Mouse (Mus musculus) hindbrain, embryonic 11.5 days (tissue): ENCODE results near the gene Klhdc3. TPM values are rescaled to one million over a fixed set of nuclear protein-coding genes. Genes with fewer than 3 reads are reported as not detected.

ENCODE experiments used
- ATAC-seq: fragments of 200-750 bp; cut with Nextera tagmentation; 2 replicates; pipeline ENCODE4 v1.8.0; 2017; ENCODE audit warnings: mild to moderate bottlenecking, moderate TSS enrichment, moderate library complexity; ENCODE audit not compliant: low FRiP score
- DNase-seq: peaks from one replicate; pipeline ENCODE4 v3.0.0-alpha.2; 2015; ENCODE audit warnings: low spot score
- H3K27ac ChIP-seq: fragments of 300-500 bp; sonication (generic); 2 replicates; pipeline ENCODE4 v1.5.1; 2014; ENCODE audit warnings: mild to moderate bottlenecking, low read depth, low read length
- H3K27me3 ChIP-seq: fragments of 300-500 bp; sonication (generic); 2 replicates; pipeline ENCODE4 v1.6.1; 2014; ENCODE audit warnings: mild to moderate bottlenecking, low read length, moderate library complexity, mixed read lengths; ENCODE audit not compliant: control insufficient read depth, insufficient read depth
- H3K36me3 ChIP-seq: fragments of 300-500 bp; sonication (generic); 2 replicates; pipeline ENCODE4 v1.6.1; 2014; ENCODE audit warnings: mild to moderate bottlenecking, low read length, moderate library complexity, mixed read lengths; ENCODE audit not compliant: control insufficient read depth, insufficient read depth
- H3K4me1 ChIP-seq: fragments of 300-500 bp; sonication (generic); replicated peaks from 2 replicates; pipeline ENCODE4 v1.6.1; 2014; ENCODE audit warnings: low read length, mixed read lengths; ENCODE audit not compliant: control insufficient read depth, insufficient read depth
- H3K4me2 ChIP-seq: fragments of 300-500 bp; sonication (generic); replicated peaks from 2 replicates; pipeline ENCODE4 v1.6.1; 2014; ENCODE audit warnings: mild to moderate bottlenecking, low read depth, low read length
- H3K4me3 ChIP-seq: fragments of 300-500 bp; sonication (generic); 2 replicates; pipeline ENCODE4 v1.5.1; 2014; ENCODE audit warnings: low read depth, low read length
- H3K9ac ChIP-seq: fragments of 300-500 bp; sonication (generic); 2 replicates; pipeline ENCODE4 v1.6.1; 2014; ENCODE audit warnings: low read depth, low read length
- H3K9me3 ChIP-seq: fragments of 300-500 bp; sonication (generic); 2 replicates; pipeline ENCODE4 v1.6.1; 2016; ENCODE audit warnings: low read length; ENCODE audit not compliant: control insufficient read depth
- WGBS: fragments of 180-500 bp; shearing (Covaris S2); extraction: QIAGEN DNeasy Blood & Tissue Kit; methylation state at CpG from one replicate; pipeline ENCODE4 v1.1.7; 2014; 5-methylcytosine and 5-hydroxymethylcytosine counted together
- polyA plus RNA-seq: library from polyadenylated mRNA; unstranded; fragments of >200 nt; fragmentation: Nextera tagmentation; extraction: Ambion mirVana; gene quantifications from 2 replicates; pipeline ENCODE4 v1.2.1, GENCODE M21; 2014

Gene Klhdc3
- polyA plus RNA-seq, 1 experiment from 2014 or later: 101 TPM

DNA sequence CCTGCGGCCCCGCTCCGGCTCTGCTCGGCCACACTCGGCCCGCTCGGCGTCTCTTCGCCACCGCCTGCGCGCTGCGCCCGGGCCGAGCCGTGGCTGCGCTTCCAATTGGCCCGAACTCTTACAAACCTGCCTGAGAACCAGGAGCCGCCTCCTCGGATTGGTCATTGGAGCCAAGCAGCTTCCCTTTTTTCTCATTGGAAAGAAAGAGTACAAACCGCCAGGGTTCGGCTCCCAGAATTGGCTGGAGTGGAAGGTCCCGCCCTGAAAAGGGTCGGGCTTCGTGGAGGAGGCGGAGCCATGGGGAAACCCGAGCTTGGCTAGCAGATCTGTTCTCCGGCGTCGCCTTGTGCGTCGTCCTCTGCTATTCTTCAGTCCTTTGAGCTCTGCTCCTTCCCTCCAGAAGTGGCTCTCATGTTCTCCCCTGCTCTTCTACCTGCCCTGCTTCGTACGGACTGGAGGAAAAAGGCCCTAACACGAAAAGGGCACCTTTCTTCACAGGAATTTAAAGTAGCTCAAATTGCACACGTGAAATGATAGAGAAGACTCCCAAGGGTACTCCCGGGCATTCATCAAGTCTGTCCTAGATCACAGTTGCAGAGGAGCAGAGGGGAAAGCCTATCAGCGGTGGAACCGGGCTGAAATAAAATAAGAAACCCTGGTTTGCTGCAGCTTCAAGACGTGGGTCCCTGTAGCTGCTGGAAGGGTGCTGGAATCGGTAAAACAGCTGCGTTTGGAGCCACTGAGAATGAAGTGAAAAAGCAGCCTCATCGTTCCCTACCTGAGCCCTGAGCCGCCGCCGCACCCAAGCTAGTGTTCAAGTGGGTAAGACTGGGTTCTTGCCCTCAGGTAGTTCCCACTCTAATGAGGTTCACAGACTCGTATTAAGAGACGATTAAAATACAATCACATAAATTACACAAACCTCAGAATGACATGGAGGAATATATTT is 24.4 kb upstream of the Klhdc3 start, which contains the start of gene Ppp2r5d:
Gene Ppp2r5d, minus strand, starts transcription at position 225 of the 949 bp plus-strand sequence.
- H3K9me3 ChIP-seq: no peaks in the 10 kb centered on the region
- ATAC-seq: peak; percentile 97
- DNase-seq: peak; percentile 97
- H3K36me3 ChIP-seq: no peaks in the 10 kb centered on the region
- no peaks in the 10 kb centered on the region for H3K27me3 ChIP-seq
- WGBS: 2% methylated on average over 48 of the region's 48 CpGs
- peak within 1 kb of the TSS; percentile 92 for H3K4me3 ChIP-seq
- H3K4me2 ChIP-seq: peak within 1 kb of the TSS; percentile 70
- H3K27ac ChIP-seq: peak within 1 kb of the TSS; percentile 85
- H3K4me1 ChIP-seq: 0 out of 2 replicates have a peak, but pooled peaks cover 4% of the 10 kb centered on the region
- H3K9ac ChIP-seq: peak within 1 kb of the TSS; percentile 90

DNA sequence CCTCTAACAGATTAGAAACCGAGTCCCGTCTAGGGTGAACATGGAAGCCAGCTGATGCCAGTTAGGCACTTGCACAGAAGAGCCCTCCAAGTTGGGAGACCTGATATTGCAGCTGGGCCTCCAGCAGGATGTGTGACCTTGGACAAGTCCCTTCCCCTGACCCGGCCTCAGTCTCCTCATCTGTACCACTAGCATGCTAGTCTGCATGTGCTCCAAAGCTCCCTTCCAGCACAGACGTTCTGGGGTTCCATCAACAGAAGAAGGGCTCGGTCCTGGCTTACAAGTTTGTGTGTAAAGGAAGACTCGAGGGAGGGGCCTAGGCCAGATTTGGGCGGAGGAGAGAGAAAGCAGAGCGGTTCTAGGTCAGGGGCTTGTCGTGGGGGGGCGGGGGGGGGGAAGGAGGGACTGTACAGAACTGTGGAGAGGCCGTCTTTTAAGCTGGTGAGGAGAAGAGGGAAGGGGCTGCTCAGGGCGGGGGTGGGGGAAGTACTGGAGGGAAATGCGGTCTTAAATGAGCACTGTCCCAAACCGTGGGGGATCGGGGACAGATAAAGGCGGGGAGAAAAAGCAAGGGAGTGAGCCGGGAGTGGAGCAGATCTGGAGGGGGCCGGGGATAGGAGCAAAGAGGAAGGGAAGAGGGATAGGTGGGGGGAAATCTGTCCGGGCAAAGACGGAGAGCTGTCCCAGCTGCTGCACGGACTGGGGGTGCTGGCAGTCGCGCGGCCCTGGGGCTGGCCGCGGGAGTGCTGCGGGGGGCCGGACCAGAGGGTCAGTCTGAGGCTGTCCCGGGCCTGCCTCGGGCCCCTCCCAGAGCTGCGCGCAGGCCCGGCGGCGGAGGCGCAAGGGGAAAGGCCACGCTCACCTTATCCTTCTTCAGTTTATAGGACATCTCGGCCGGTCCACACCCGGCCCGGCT is 23.5 kb upstream of the Klhdc3 start:
- peak overlapping the region; percentile 90 for H3K9ac ChIP-seq
- peak; percentile 86 for ATAC-seq
- DNase-seq: peak; percentile 32
- no peaks in the 10 kb centered on the region for H3K36me3 ChIP-seq
- 5% methylated on average over 32 of the region's 41 CpGs for WGBS
- peak overlapping the region; percentile 85 for H3K27ac ChIP-seq
- H3K4me1 ChIP-seq: 0 out of 2 replicates have a peak, but pooled peaks cover 4% of the 10 kb centered on the region
- H3K4me3 ChIP-seq: peak overlapping the region; percentile 92
- no peaks in the 10 kb centered on the region for H3K9me3 ChIP-seq
- peak overlapping the region; percentile 70 for H3K4me2 ChIP-seq
- H3K27me3 ChIP-seq: no peaks in the 10 kb centered on the region

DNA sequence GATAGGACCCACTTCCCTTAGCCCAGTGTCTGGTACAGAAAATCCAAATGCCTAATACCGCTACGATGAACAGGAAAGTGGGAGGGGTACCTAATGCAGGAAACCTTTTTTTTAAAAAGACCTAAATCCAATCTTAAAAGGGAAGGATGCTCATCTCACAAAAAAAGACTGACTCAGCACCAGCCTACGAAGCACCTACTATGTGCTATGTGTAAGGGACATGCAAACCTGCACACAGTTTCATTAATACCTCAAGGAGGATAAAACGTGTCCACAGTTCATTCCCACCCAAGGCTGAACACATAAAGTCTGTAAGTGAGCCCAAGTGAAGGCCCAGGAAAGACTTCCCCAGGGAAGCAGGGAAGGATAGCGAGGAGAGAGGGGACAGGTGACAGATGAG is 21.8 kb upstream of the Klhdc3 start:
- H3K36me3 ChIP-seq: no peaks in the 10 kb centered on the region
- 86% methylated on average over 5 of the region's 5 CpGs for WGBS
- no peak overlapping the region for H3K4me3 ChIP-seq
- DNase-seq (no peak), ATAC-seq (no peak)
- H3K27ac ChIP-seq: no peak overlapping the region
- H3K9ac ChIP-seq: no peak overlapping the region
- no peak overlapping the region for H3K4me2 ChIP-seq
- H3K27me3 ChIP-seq: no peaks in the 10 kb centered on the region
- H3K4me1 ChIP-seq: 0 out of 2 replicates have a peak, but pooled peaks cover 4% of the 10 kb centered on the region
- H3K9me3 ChIP-seq: no peaks in the 10 kb centered on the region

DNA sequence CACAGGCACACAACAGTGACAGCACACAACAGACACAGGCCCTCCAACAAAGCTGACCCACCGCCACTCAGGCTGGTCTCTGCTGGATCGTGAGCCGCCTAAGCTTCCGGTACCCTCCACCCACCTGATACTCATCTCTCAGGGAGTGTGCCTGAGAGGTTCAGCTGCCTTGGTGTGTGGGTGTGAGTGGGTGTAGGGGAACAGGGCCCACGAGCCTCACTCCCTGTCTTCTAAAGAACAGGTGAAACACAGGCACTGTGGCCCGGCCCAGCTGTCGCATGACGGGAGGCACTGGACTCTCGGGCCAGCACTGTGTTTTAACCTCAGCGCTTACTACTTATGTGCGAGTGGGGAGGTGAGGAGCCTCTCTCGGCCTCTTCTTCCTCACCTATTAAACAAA is 21.4 kb upstream of the Klhdc3 start:
- ATAC-seq (no peak), DNase-seq (no peak)
- 89% methylated on average over 12 of the region's 12 CpGs for WGBS
- H3K4me1 ChIP-seq: 0 out of 2 replicates have a peak, but pooled peaks cover 4% of the 10 kb centered on the region
- H3K4me2 ChIP-seq: no peak overlapping the region
- no peak overlapping the region for H3K27ac ChIP-seq
- no peaks in the 10 kb centered on the region for H3K9me3 ChIP-seq
- H3K27me3 ChIP-seq: no peaks in the 10 kb centered on the region
- H3K9ac ChIP-seq: no peak overlapping the region
- no peak overlapping the region for H3K4me3 ChIP-seq
- no peaks in the 10 kb centered on the region for H3K36me3 ChIP-seq

- WGBS: 85% methylated on average over 12 of the region's 12 CpGs
- H3K36me3 ChIP-seq: no peaks in the 10 kb centered on the region
- H3K4me2 ChIP-seq: no peak overlapping the region
- no peak overlapping the region for H3K4me3 ChIP-seq
- H3K27me3 ChIP-seq: no peaks in the 10 kb centered on the region
- no peak for ATAC-seq
- H3K27ac ChIP-seq: no peak overlapping the region
- H3K9ac ChIP-seq: no peak overlapping the region
- no peaks in the 10 kb centered on the region for H3K9me3 ChIP-seq
- DNase-seq: no peak
- H3K4me1 ChIP-seq: 0 out of 2 replicates have a peak, but pooled peaks cover 4% of the 10 kb centered on the region
These were observed 20.8 kb upstream of the Klhdc3 start for GRCm38 (mm10) chr17:46701489-46701888.

DNA sequence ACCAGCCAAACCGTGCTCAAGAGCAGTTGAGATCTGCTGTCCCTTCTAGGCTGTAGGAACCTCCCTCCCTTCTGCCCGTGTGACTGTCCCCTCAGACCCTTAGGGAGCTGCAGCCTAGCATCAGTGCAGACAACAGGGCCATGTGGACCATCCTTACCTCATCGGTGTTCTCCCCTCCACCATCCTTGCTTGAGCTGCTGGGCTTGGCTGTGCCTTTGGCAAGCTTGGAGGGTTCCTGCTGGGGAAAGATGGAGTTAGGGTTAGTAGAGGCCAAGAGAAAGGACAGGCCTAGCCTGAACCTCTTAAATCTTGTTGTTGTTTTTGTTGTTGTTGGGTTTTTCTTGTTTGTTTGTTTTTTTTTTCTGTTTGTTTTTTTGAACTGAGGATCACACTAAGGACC is 19.2 kb upstream of the Klhdc3 start:
- H3K4me1 ChIP-seq: 0 out of 2 replicates have a peak, but pooled peaks cover 4% of the 10 kb centered on the region
- 87% methylated on average over 3 of the region's 3 CpGs for WGBS

GRCm38 (mm10) chr17:46699245-46699644 is 18.5 kb upstream of the Klhdc3 start:
- Histone ChIP-seq H3K4me2 (no peak overlapping the region), H3K9ac (no peak overlapping the region), H3K4me3 (no peak overlapping the region), H3K4me1 (0 out of 2 replicates have a peak, but pooled peaks cover 4% of the 10 kb centered on the region), H3K27me3 (no peaks in the 10 kb centered on the region), H3K27ac (no peak overlapping the region), H3K9me3 (no peaks in the 10 kb centered on the region), H3K36me3 (no peaks in the 10 kb centered on the region)
- no peak for ATAC-seq
- DNase-seq: no peak
- WGBS: 87% methylated on average over 5 of the region's 5 CpGs

More for the DNA sequence above, 19.2 kb upstream of the Klhdc3 start:
- H3K4me2 ChIP-seq: no peak overlapping the region
- H3K9me3 ChIP-seq: no peaks in the 10 kb centered on the region
- no peak overlapping the region for H3K4me3 ChIP-seq
- H3K27me3 ChIP-seq: no peaks in the 10 kb centered on the region
- H3K36me3 ChIP-seq: no peaks in the 10 kb centered on the region
- ATAC-seq (no peak), DNase-seq (no peak)
- no peak overlapping the region for H3K9ac ChIP-seq
- H3K27ac ChIP-seq: no peak overlapping the region

- H3K9me3 ChIP-seq: no peaks in the 10 kb centered on the region
- H3K4me1 ChIP-seq: 0 out of 2 replicates have a peak, but pooled peaks cover 2% of the 10 kb centered on the region
- no peaks in the 10 kb centered on the region for H3K36me3 ChIP-seq
- WGBS: 91% methylated on average over 6 of the region's 6 CpGs
- no peak overlapping the region; the same call in 1 of the 2 replicates for H3K4me2 ChIP-seq
- H3K27ac ChIP-seq: no peak overlapping the region
- ATAC-seq (no peak), DNase-seq (no peak)
- H3K9ac ChIP-seq: no peak overlapping the region
- no peaks in the 10 kb centered on the region for H3K27me3 ChIP-seq
- H3K4me3 ChIP-seq: no peak overlapping the region
These were observed 17.8 kb upstream of the Klhdc3 start for GRCm38 (mm10) chr17:46698515-46698914.
